Mouse (Mus musculus): Measurements from ENCODE around the gene Syt12.

DNA sequence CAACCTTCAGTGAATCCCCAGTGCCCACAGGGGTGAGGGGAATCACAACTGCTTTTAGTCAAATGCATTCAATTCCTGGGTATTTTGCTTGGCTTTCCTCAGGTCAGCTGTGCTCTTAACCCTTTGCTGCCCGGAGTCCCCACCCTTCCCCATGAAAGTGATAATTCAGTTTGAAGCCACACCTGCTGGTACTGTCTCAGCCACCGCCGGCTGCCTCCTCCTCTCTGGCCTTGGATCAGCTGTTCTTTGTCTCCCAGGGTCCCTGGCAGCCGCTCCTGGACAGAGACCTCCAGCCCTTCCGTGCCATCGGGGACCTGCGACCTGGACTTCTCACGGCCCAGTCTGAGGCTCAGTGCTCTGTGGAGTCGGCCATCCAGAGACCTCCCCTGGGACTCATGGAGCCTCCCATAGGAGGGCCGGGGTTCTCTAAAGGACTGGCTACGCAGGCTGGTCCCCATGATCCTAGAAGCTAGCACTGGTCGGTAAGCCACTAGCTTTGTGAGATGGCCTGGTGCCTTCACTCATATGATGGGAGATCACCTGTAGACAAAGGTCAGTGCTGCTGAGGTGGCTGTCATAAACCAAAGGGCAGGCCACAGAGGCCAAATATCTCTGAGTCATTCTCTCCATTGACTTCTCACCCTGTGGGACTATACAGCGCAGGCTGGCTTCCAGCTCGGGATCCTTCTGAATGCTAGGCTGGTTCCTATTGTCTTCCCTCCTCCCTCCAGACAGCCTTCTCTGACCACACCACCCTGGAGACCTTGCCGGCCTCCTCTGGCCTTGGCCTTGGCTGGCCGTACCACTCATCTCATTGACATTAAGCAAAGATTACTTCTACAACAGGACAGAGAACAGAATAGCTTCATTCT lies 21.1 kb upstream of the Syt12 start, which contains the start of gene 2010003K11Rik:
- TF ChIP-seq EP300 (IDR thresholded peaks at IDR 0.05; ENCODE audit: low read depth) (no peak), CTCF (IDR thresholded peaks at IDR 0.05; ENCODE audit: low read depth) (no peak)
